ENCODE assay signal across 15 mouse cellular contexts in genomic region chr7:4724359-4724758, GRCm38 (mm10). TPM values are rescaled to one million over a fixed set of nuclear protein-coding genes. Genes with fewer than 3 reads are reported as not detected.
DNase-seq lines count a peak whose midpoint lies in the region; ATAC-seq and TF ChIP-seq lines count a peak whose summit lies in the region.
"Had no signal": no experiment of that assay in that cellular context is flagged by ENCODE, and none has a peak within 500 bp of the region (broad histone marks: within the 10 kb centered on the region; RNA-seq: fewer than 3 reads in every experiment).

No protein-coding gene starts in this region.

- H3K9me3 ChIP-seq in liver, embryonic 15.5 days (replicated peaks): no peaks in the 10 kb centered on the region
- H3K9me3 ChIP-seq in liver, embryonic 11.5 days (ENCODE audit: control insufficient read depth, low read length): no peaks in the 10 kb centered on the region
- H3K9me3 ChIP-seq in stomach, embryonic 14.5 days (ENCODE audit: control insufficient read depth, low read depth, low read length): no peaks in the 10 kb centered on the region
- no peaks in the 10 kb centered on the region for H3K9me3 ChIP-seq in hindbrain, embryonic 12.5 days (replicated peaks)
- H3K9me3 ChIP-seq in limb, embryonic 10.5 days (replicated peaks): no peaks in the 10 kb centered on the region
- H3K9me3 ChIP-seq: embryonic facial prominence, embryonic 12.5 days; heart, embryonic 15.5 days; neural tube, embryonic 12.5 days had no signal

- H3K9ac ChIP-seq in liver, embryonic 15.5 days: no peak overlapping the region
- H3K9ac ChIP-seq in liver, embryonic 11.5 days (ENCODE audit: low read depth, low read length): no peak overlapping the region
- H3K9ac ChIP-seq in stomach, embryonic 14.5 days (replicated peaks; ENCODE audit: low read depth, low read length): no peak overlapping the region
- no peak overlapping the region for H3K9ac ChIP-seq in hindbrain, embryonic 12.5 days
- H3K9ac ChIP-seq: embryonic facial prominence, embryonic 12.5 days; heart, embryonic 15.5 days had no signal

- 7% methylated on average over 3 of the region's 3 CpGs for WGBS in liver, embryonic 15.5 days (ENCODE audit: insufficient replicate concordance)
- 16% methylated on average over 3 of the region's 3 CpGs for WGBS in liver, embryonic 11.5 days
- WGBS in stomach, embryonic 14.5 days: 29% methylated on average over 3 of the region's 3 CpGs
- 74% methylated on average over 3 of the region's 3 CpGs for WGBS in hindbrain, embryonic 12.5 days
- WGBS in limb, embryonic 10.5 days: 73% methylated on average over 3 of the region's 3 CpGs
- WGBS in cerebellum, adult 2 months: 84% methylated on average over 3 of the region's 3 CpGs

- TF ChIP-seq CTCF in cerebellum, adult 2 months (IDR thresholded peaks at IDR 0.05; ENCODE audit: borderline replicate concordance, insufficient read depth, low read depth, low read length): no peak

- H3K4me1 ChIP-seq in liver, embryonic 15.5 days (replicated peaks): peaks cover 7% of the 10 kb centered on the region; the same call in 1 of the 2 replicates
- no peaks in the 10 kb centered on the region; the same call in 1 of the 2 replicates for H3K4me1 ChIP-seq in liver, embryonic 11.5 days (replicated peaks; ENCODE audit: control insufficient read depth, insufficient read depth, low read length)
- H3K4me1 ChIP-seq in stomach, embryonic 14.5 days (ENCODE audit: control insufficient read depth, insufficient read depth, low read length): 0 out of 2 replicates have a peak, but pooled peaks cover 7% of the 10 kb centered on the region
- H3K4me1 ChIP-seq in hindbrain, embryonic 12.5 days: no peaks in the 10 kb centered on the region
- no peaks in the 10 kb centered on the region for H3K4me1 ChIP-seq in limb, embryonic 10.5 days
- no peaks in the 10 kb centered on the region for H3K4me1 ChIP-seq in cerebellum, adult 2 months (ENCODE audit: control insufficient read depth, insufficient read depth, low read length)
- H3K4me1 ChIP-seq: embryonic facial prominence, embryonic 12.5 days; heart, embryonic 15.5 days; neural tube, embryonic 12.5 days had no signal

- DNase-seq in liver, embryonic 11.5 days (ENCODE audit: low spot score): no peak
- DNase-seq in lung, postnatal 25 days (ENCODE audit: low spot score): peak; percentile 61
- no peak for DNase-seq in limb, embryonic 10.5 days (ENCODE audit: low spot score)
- DNase-seq in cerebellum, adult 2 months: no peak
- DNase-seq: cerebellum, postnatal 14 days; kidney, postnatal 4 days; midbrain, embryonic 14.5 days had no signal

- peak overlapping the region; percentile 39 for H3K4me3 ChIP-seq in liver, embryonic 15.5 days (replicated peaks)
- no peak overlapping the region for H3K4me3 ChIP-seq in liver, embryonic 11.5 days (ENCODE audit: low read depth, low read length)
- no peak overlapping the region for H3K4me3 ChIP-seq in stomach, embryonic 14.5 days (ENCODE audit: low read depth, low read length)
- no peak overlapping the region for H3K4me3 ChIP-seq in hindbrain, embryonic 12.5 days
- H3K4me3 ChIP-seq in limb, embryonic 10.5 days: no peak overlapping the region
- H3K4me3 ChIP-seq in cerebellum, adult 2 months (replicated peaks; ENCODE audit: insufficient read depth, low read depth, low read length): no peak overlapping the region
- H3K4me3 ChIP-seq: neural tube, embryonic 12.5 days had no signal

- H3K27me3 ChIP-seq in liver, embryonic 15.5 days: no peaks in the 10 kb centered on the region
- no peaks in the 10 kb centered on the region for H3K27me3 ChIP-seq in liver, embryonic 11.5 days (replicated peaks; ENCODE audit: control insufficient read depth, insufficient read depth, low read length)
- H3K27me3 ChIP-seq in stomach, embryonic 14.5 days (ENCODE audit: control insufficient read depth, insufficient read depth, low read length): no peaks in the 10 kb centered on the region
- H3K27me3 ChIP-seq in hindbrain, embryonic 12.5 days: peaks cover 3% of the 10 kb centered on the region; the same call in 1 of the 2 replicates
- no peaks in the 10 kb centered on the region for H3K27me3 ChIP-seq in limb, embryonic 10.5 days (ENCODE audit: low read depth, poor library complexity, severe bottlenecking)
- no peaks in the 10 kb centered on the region for H3K27me3 ChIP-seq in cerebellum, adult 2 months (ENCODE audit: control insufficient read depth, insufficient read depth, low read length)
- H3K27me3 ChIP-seq: embryonic facial prominence, embryonic 12.5 days; heart, embryonic 15.5 days; neural tube, embryonic 12.5 days had no signal

- H3K36me3 ChIP-seq in liver, embryonic 15.5 days (replicated peaks): no peaks in the 10 kb centered on the region
- no peaks in the 10 kb centered on the region for H3K36me3 ChIP-seq in liver, embryonic 11.5 days (ENCODE audit: control insufficient read depth, insufficient read depth, low read length)
- H3K36me3 ChIP-seq in stomach, embryonic 14.5 days (ENCODE audit: control insufficient read depth, insufficient read depth, low read length): no peaks in the 10 kb centered on the region
- no peaks in the 10 kb centered on the region for H3K36me3 ChIP-seq in hindbrain, embryonic 12.5 days
- no peaks in the 10 kb centered on the region for H3K36me3 ChIP-seq in limb, embryonic 10.5 days
- H3K36me3 ChIP-seq: embryonic facial prominence, embryonic 12.5 days; heart, embryonic 15.5 days; neural tube, embryonic 12.5 days had no signal

- H3K4me2 ChIP-seq in liver, embryonic 15.5 days: peak overlapping the region; percentile 57
- no peak overlapping the region; the same call in 1 of the 2 replicates for H3K4me2 ChIP-seq in liver, embryonic 11.5 days
- H3K4me2 ChIP-seq in stomach, embryonic 14.5 days (replicated peaks; ENCODE audit: low read depth, low read length): peak overlapping the region; percentile 32
- H3K4me2 ChIP-seq in hindbrain, embryonic 12.5 days (replicated peaks): no peak overlapping the region

- no peak for ATAC-seq in liver, embryonic 15.5 days (ENCODE audit: insufficient read depth)
- ATAC-seq in liver, embryonic 11.5 days (replicated peaks; ENCODE audit: low FRiP score): no peak
- peak; percentile 83 for ATAC-seq in common myeloid progenitor, adult 5-6 weeks (replicated peaks; ENCODE audit: low read depth, poor library complexity, severe bottlenecking)
- ATAC-seq in stomach, embryonic 14.5 days (ENCODE audit: insufficient number of reproducible peaks, insufficient read depth, low FRiP score, low read depth): peak; percentile 51; the same call in 1 of the 2 replicates
- ATAC-seq in hindbrain, embryonic 12.5 days (ENCODE audit: low FRiP score): no peak
- ATAC-seq: CD4-positive, CD25-positive, alpha-beta regulatory T cell, adult 4 months had no signal

- no peak for TF ChIP-seq POLR2A in cerebellum, adult 2 months (IDR thresholded peaks at IDR 0.05; ENCODE audit: borderline replicate concordance, insufficient read depth, low read length)

- H3K27ac ChIP-seq in liver, embryonic 15.5 days (replicated peaks): peak overlapping the region; percentile 34; the same call in 1 of the 2 replicates
- H3K27ac ChIP-seq in liver, embryonic 11.5 days (ENCODE audit: low read depth, low read length): no peak overlapping the region
- peak overlapping the region; percentile 69; the same call in 1 of the 2 replicates for H3K27ac ChIP-seq in stomach, embryonic 14.5 days (ENCODE audit: low read length)
- H3K27ac ChIP-seq in hindbrain, embryonic 12.5 days: no peak overlapping the region
- no peak overlapping the region for H3K27ac ChIP-seq in limb, embryonic 10.5 days
- H3K27ac ChIP-seq in cerebellum, adult 2 months (ENCODE audit: insufficient read depth, low read length): no peak overlapping the region
- H3K27ac ChIP-seq: embryonic facial prominence, embryonic 12.5 days; heart, embryonic 15.5 days; neural tube, embryonic 12.5 days had no signal

RNA-seq across cellular contexts. Expression of gene Tmem150b, which starts 0.7 kb away (rescaled TPM):
- polyA plus RNA-seq in liver, embryonic 15.5 days (2015; fragmentation: Nextera tagmentation; extraction: Ambion mirVana): 0.14 and 0.37 TPM in 2 replicates
- 0.16 TPM in 1 of 2 replicates, not detected in the other for polyA plus RNA-seq in liver, embryonic 11.5 days (2014; fragmentation: Nextera tagmentation; extraction: Ambion mirVana)
- 6.6 and 8.3 TPM in 2 replicates for total RNA-seq in common myeloid progenitor, adult 5-6 weeks (2017)
- polyA plus RNA-seq in stomach, embryonic 14.5 days (2014; fragmentation: Nextera tagmentation; extraction: Ambion mirVana): 0.36 and 0.78 TPM in 2 replicates
- polyA plus RNA-seq in hindbrain, embryonic 12.5 days (2016; fragmentation: Nextera tagmentation; extraction: Ambion mirVana): 0.26 and 0.48 TPM in 2 replicates
- 0.13 TPM in 1 of 2 replicates, not detected in the other for polyA plus RNA-seq in limb, embryonic 10.5 days (2016; fragmentation: Nextera tagmentation; extraction: Ambion mirVana)
- polyA plus RNA-seq in cerebellum, adult 2 months (2012; rRNA removed): not detected in 2 replicates

RNA-seq across cellular contexts. Expression of gene Kmt5c, which starts 15.6 kb away (rescaled TPM):
- polyA plus RNA-seq in liver, embryonic 15.5 days (2015; fragmentation: Nextera tagmentation; extraction: Ambion mirVana): 50.1 and 56.1 TPM in 2 replicates
- polyA plus RNA-seq in liver, embryonic 11.5 days (2014; fragmentation: Nextera tagmentation; extraction: Ambion mirVana): 88.8 and 97.1 TPM in 2 replicates
- 33.0 and 37.9 TPM in 2 replicates for total RNA-seq in common myeloid progenitor, adult 5-6 weeks (2017)
- polyA plus RNA-seq in stomach, embryonic 14.5 days (2014; fragmentation: Nextera tagmentation; extraction: Ambion mirVana): 59.2 and 59.4 TPM in 2 replicates
- 87.5 and 91.5 TPM in 2 replicates for polyA plus RNA-seq in hindbrain, embryonic 12.5 days (2016; fragmentation: Nextera tagmentation; extraction: Ambion mirVana)
- polyA plus RNA-seq in limb, embryonic 10.5 days (2016; fragmentation: Nextera tagmentation; extraction: Ambion mirVana): 88.9 and 100 TPM in 2 replicates
- polyA plus RNA-seq in cerebellum, adult 2 months (2012; rRNA removed): 81.5 and 89.6 TPM in 2 replicates

RNA-seq across cellular contexts. Expression of gene Cox6b2, which starts 28.5 kb away (rescaled TPM):
- 66.0 and 79.3 TPM in 2 replicates for polyA plus RNA-seq in liver, embryonic 15.5 days (2015; fragmentation: Nextera tagmentation; extraction: Ambion mirVana)
- polyA plus RNA-seq in liver, embryonic 11.5 days (2014; fragmentation: Nextera tagmentation; extraction: Ambion mirVana): 111 and 116 TPM in 2 replicates
- total RNA-seq in common myeloid progenitor, adult 5-6 weeks (2017): 63.5 and 74.7 TPM in 2 replicates
- 72.0 and 85.2 TPM in 2 replicates for polyA plus RNA-seq in stomach, embryonic 14.5 days (2014; fragmentation: Nextera tagmentation; extraction: Ambion mirVana)
- polyA plus RNA-seq in hindbrain, embryonic 12.5 days (2016; fragmentation: Nextera tagmentation; extraction: Ambion mirVana): 37.6 and 39.8 TPM in 2 replicates
- polyA plus RNA-seq in limb, embryonic 10.5 days (2016; fragmentation: Nextera tagmentation; extraction: Ambion mirVana): 36.7 and 51.5 TPM in 2 replicates
- polyA plus RNA-seq in cerebellum, adult 2 months (2012; rRNA removed): 41.9 and 44.4 TPM in 2 replicates

RNA-seq across cellular contexts. Expression of gene Brsk1, which starts 34.0 kb away (rescaled TPM):
- 0.03 and 0.12 TPM in 2 replicates for polyA plus RNA-seq in liver, embryonic 15.5 days (2015; fragmentation: Nextera tagmentation; extraction: Ambion mirVana)
- 0.66 and 1.0 TPM in 2 replicates for polyA plus RNA-seq in liver, embryonic 11.5 days (2014; fragmentation: Nextera tagmentation; extraction: Ambion mirVana)
- not detected in 2 replicates for total RNA-seq in common myeloid progenitor, adult 5-6 weeks (2017)
- polyA plus RNA-seq in stomach, embryonic 14.5 days (2014; fragmentation: Nextera tagmentation; extraction: Ambion mirVana): 2.3 and 4.0 TPM in 2 replicates
- polyA plus RNA-seq in hindbrain, embryonic 12.5 days (2016; fragmentation: Nextera tagmentation; extraction: Ambion mirVana): 5.8 and 5.9 TPM in 2 replicates
- 1.3 TPM in 2 replicates for polyA plus RNA-seq in limb, embryonic 10.5 days (2016; fragmentation: Nextera tagmentation; extraction: Ambion mirVana)
- 177 and 182 TPM in 2 replicates for polyA plus RNA-seq in cerebellum, adult 2 months (2012; rRNA removed)
- polyA plus RNA-seq: CD4-positive, CD25-positive, alpha-beta regulatory T cell, adult 4 months had no signal

RNA-seq across cellular contexts. Expression of gene Hspbp1, which starts 39.5 kb away (rescaled TPM):
- polyA plus RNA-seq in liver, embryonic 15.5 days (2015; fragmentation: Nextera tagmentation; extraction: Ambion mirVana): 54.4 and 58.1 TPM in 2 replicates
- 132 and 137 TPM in 2 replicates for polyA plus RNA-seq in liver, embryonic 11.5 days (2014; fragmentation: Nextera tagmentation; extraction: Ambion mirVana)
- total RNA-seq in common myeloid progenitor, adult 5-6 weeks (2017): 28.6 and 43.6 TPM in 2 replicates
- 84.8 and 94.2 TPM in 2 replicates for polyA plus RNA-seq in stomach, embryonic 14.5 days (2014; fragmentation: Nextera tagmentation; extraction: Ambion mirVana)
- 108 and 110 TPM in 2 replicates for polyA plus RNA-seq in hindbrain, embryonic 12.5 days (2016; fragmentation: Nextera tagmentation; extraction: Ambion mirVana)
- 123 and 130 TPM in 2 replicates for polyA plus RNA-seq in limb, embryonic 10.5 days (2016; fragmentation: Nextera tagmentation; extraction: Ambion mirVana)
- 94.5 and 96.8 TPM in 2 replicates for polyA plus RNA-seq in cerebellum, adult 2 months (2012; rRNA removed)

Comparison
In these comparisons a context has a peak if more than half of its experiments do, and no peak if none do; other contexts are left out.
1. H3K27ac ChIP-seq: peak in liver, embryonic 15.5 days (single experiment) and stomach, embryonic 14.5 days (single experiment); none in liver, embryonic 11.5 days (single experiment), hindbrain, embryonic 12.5 days (single experiment), limb, embryonic 10.5 days (single experiment) and cerebellum, adult 2 months (single experiment).
2. H3K4me2 ChIP-seq: peak in liver, embryonic 15.5 days (single experiment) and stomach, embryonic 14.5 days (single experiment); none in liver, embryonic 11.5 days (single experiment) and hindbrain, embryonic 12.5 days (single experiment).
3. ATAC-seq: peak in common myeloid progenitor, adult 5-6 weeks (single experiment) and stomach, embryonic 14.5 days (single experiment); none in liver, embryonic 15.5 days (single experiment), liver, embryonic 11.5 days (single experiment) and hindbrain, embryonic 12.5 days (single experiment).